Mouse (Mus musculus): ENCODE data around the gene Ssbp1.
A peak's percentile ranks its signal among the peaks of the same experiment; 100 is the strongest.

Gene Ssbp1

DNA sequence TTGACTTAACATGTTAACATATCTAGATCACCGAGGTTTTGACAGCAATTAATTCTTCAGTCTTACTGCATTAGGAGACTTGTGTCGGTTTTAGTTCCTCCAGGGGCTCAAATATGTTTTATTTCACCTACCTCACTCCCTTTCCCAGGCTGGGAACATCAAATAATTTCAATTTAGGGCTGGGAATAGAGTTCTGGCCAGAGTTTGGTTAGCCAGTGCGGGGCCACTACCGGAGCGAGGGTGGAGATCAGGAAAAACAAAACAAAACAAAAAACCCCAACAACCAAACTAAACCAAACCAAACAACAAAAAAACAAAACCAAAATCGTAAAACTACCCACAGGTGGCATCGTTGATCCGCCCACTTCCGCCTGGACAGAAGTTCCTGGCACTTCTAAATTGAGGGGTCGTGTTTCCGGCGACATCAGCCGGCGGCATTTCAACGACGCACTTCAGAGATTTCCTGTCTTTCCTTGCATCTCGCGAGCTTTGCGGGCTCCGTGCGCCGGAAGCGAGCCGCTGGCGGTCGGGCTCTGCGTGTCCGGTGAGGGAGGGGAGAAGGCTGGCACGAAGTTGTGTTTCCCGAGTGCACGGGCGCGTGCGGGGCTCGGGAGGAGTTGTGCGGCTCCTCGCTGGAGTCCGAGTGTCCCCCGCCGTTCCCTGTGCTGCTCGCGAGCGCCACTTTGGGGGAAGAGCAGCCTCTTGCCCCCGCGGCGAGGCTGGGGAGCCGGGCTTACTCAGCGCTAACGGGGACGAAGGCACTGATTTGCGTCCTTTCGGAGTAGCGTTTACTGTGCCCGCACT, at the start of gene Ssbp1:
Ssbp1 (plus strand) TSS at position 437 of the 804 bp plus-strand sequence.
- peak; percentile 91 for DNase-seq

- DNase-seq, result no peak
Measured at GRCm38 (mm10) chr6:40423013-40423412, 48.1 kb upstream of the Ssbp1 start.

DNA sequence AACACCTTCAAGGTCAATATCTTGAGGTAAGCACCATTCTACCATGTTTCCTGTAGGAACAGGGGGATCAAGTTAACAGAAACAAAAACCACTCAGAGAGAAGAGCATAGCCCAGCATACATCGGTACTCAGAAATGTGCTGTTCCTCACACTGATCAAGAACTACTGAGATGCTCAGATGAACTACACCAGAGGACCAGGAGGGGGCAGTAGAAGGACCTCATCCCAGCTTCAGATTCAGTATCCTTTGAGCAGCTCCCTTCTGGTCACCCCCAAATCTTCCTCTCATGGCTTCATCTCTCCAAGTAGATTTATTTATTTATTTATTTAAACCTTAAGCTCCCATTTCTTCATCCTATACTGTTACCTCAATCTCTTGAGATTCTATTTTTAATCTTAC, 47.4 kb upstream of the Ssbp1 start:
- DNase-seq, result no peak

- no peak for DNase-seq
Measured at GRCm38 (mm10) chr6:40427441-40427840, 43.7 kb upstream of the Ssbp1 start.

GRCm38 (mm10) chr6:40428696-40429095, 42.5 kb upstream of the Ssbp1 start:
- no peak for DNase-seq

- no peak for DNase-seq
Measured at GRCm38 (mm10) chr6:40429521-40429931, 41.6 kb upstream of the Ssbp1 start.

- DNase-seq, result no peak
Measured at GRCm38 (mm10) chr6:40430251-40430650, 40.9 kb upstream of the Ssbp1 start.

- peak; percentile 31 for DNase-seq
Measured at GRCm38 (mm10) chr6:40430878-40431277, 40.3 kb upstream of the Ssbp1 start.

GRCm38 (mm10) chr6:40431356-40431755, 39.8 kb upstream of the Ssbp1 start:
- no peak for DNase-seq

DNA sequence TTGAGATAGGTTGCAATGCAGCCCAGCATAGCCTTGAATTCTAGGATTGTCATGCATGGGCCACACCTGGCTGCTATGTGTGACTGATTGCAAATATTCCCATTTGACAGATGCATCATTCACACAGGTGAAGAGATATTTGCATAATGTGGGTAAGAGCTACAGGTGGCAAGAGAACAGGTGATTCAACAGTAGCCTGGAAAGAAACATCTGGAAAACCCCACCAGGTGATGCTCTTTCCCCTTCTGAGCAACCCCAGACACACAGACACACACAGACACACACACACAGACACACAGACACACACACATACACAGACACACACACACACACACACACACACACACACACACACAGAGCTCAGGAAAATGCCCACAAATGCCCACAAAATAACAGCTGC, 39.3 kb upstream of the Ssbp1 start:
- no peak for DNase-seq

- peak; percentile 70 for DNase-seq
Measured at GRCm38 (mm10) chr6:40432346-40433275, 38.5 kb upstream of the Ssbp1 start.

GRCm38 (mm10) chr6:40434697-40435096, 36.5 kb upstream of the Ssbp1 start:
- no peak for DNase-seq

- peak; percentile 83 for DNase-seq
Measured at GRCm38 (mm10) chr6:40435151-40436046, 35.8 kb upstream of the Ssbp1 start.

DNA sequence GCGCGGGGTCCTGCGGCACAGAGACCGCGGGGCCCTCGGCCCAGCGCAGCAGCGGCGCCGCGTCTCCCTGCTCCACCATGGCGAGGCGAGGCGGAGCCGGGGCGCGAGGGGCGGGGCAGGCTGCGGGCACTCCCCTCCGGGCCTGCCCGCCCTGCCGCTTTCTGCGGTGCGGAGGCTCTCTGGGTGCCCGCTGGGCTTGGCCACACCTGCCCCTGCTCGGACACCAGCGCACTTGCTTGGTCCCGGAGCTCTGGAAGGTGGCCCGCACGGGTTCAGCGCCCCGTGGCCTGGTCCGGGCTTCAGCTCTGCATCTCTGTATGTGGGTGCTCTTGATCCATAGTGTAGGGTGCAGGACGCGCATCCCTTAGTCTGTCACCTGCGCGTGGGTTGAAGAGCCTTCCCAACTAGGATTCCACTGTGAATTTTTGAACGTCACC, 35.1 kb upstream of the Ssbp1 start, which contains the start of gene E330009J07Rik:
E330009J07Rik (minus strand) TSS at position 89 of the 437 bp plus-strand sequence.
- peak; percentile 87 for DNase-seq

DNA sequence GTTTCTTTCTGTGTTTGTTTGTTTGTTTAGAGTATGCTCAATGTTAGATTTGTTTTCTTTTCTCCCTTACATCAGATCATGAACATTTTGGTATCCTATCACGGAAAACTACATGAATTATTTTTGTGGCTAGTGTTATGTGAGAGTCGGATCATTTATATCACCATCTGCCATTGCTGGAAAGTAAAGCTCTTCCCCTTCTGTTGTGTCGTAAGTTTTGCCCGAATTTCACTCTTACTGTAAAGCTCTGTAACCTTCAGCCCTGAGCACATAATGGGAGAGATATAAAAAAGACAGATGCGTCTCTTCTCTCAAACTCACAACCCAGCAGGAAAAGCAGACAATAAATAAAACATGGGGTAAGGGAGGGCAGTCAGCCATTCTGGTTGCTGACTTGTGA, 32.2 kb upstream of the Ssbp1 start, which contains the start of gene Wee2:
Wee2 (plus strand) TSS at position 153 of the 400 bp plus-strand sequence.
- no peak for DNase-seq

- DNase-seq, result no peak
Measured at GRCm38 (mm10) chr6:40439731-40440130, 31.4 kb upstream of the Ssbp1 start.

GRCm38 (mm10) chr6:40441276-40441675, 29.9 kb upstream of the Ssbp1 start:
- no peak for DNase-seq

DNA sequence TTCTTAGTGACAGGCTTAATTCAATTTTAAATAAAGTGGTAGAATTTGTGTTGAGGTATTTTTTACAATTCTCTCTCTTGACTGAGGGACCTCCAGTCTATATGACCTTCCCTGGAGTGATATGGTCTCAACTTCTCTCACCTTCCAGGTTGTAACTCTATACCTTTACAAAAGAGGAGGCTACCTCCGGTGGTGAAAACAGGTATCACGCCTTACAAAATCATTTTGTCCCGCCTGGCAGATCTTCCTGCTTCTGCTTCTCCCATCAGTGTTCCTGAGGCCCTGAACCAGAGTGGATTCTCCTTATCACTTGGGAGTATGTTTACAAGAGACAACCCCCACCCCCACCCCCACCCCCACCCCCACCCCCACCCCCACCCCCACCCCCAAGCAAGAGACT, 29.4 kb upstream of the Ssbp1 start:
- no peak for DNase-seq

GRCm38 (mm10) chr6:40443281-40443928, 27.7 kb upstream of the Ssbp1 start:
- DNase-seq, result no peak

- no peak for DNase-seq
Measured at GRCm38 (mm10) chr6:40448626-40449025, 22.5 kb upstream of the Ssbp1 start.

DNA sequence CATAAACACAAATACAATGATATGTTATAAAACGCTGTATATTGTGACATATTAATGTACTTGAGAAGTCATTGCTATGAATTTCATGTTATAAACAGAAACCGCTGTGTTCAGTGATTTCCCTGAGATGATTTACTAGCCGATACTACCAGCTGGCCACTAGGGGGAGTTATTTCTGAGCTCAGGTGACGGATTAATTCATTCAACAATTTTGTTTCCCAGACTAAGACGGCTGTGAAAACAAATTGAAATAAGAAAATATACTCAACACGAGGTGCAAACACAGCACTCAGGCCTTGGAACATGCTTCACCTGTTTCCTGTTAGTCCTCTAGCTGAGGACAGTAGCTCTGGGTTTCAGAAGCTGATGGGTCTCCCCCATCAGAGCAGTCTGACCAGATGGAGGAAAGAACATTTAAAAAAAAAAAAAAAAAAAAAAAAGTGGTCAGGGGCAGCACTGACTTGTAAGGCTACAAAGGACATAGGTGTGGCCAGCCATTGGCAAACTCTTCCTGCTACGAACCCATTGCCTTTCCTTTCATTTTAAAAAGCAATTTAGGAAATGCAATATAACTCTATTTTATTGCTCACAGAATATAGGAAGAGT, 16.6 kb upstream of the Ssbp1 start:
- no peak for DNase-seq
